Mouse (Mus musculus): ENCODE data around the gene Olfr535. TPM values are rescaled to one million over a fixed set of nuclear protein-coding genes. Genes with fewer than 3 reads are reported as not detected.

The Olfr535 gene
- polyA plus RNA-seq, 1 experiment from 2014 or later, result not detected

Other genes starting within 250 kb of the Olfr535 start
- gene 5830411N06Rik, start 236.9 kb upstream of the Olfr535 start, polyA plus RNA-seq (2014; fragmentation: Nextera tagmentation; extraction: Ambion mirVana), result not detected in 2 replicates
- gene Olfr525, start 163.4 kb upstream of the Olfr535 start, polyA plus RNA-seq (2014; fragmentation: Nextera tagmentation; extraction: Ambion mirVana), result not detected in 2 replicates
- gene Olfr527, start 150.2 kb upstream of the Olfr535 start, polyA plus RNA-seq (2014; fragmentation: Nextera tagmentation; extraction: Ambion mirVana), result not detected in 2 replicates
- not detected in 2 replicates for gene Olfr60, start 122.5 kb upstream of the Olfr535 start, polyA plus RNA-seq (2014; fragmentation: Nextera tagmentation; extraction: Ambion mirVana)
- gene Olfr530, start 107.9 kb upstream of the Olfr535 start, polyA plus RNA-seq (2014; fragmentation: Nextera tagmentation; extraction: Ambion mirVana), result not detected in 2 replicates
- not detected in 2 replicates for gene Olfr531, start 81.3 kb upstream of the Olfr535 start, polyA plus RNA-seq (2014; fragmentation: Nextera tagmentation; extraction: Ambion mirVana)
- gene Olfr532, start 62.6 kb upstream of the Olfr535 start, polyA plus RNA-seq (2014; fragmentation: Nextera tagmentation; extraction: Ambion mirVana), result not detected in 2 replicates
- gene Olfr533, start 20.8 kb upstream of the Olfr535 start, polyA plus RNA-seq (2014; fragmentation: Nextera tagmentation; extraction: Ambion mirVana), result not detected in 2 replicates
- gene Olfr536, start 23.2 kb downstream of the Olfr535 start, polyA plus RNA-seq (2014; fragmentation: Nextera tagmentation; extraction: Ambion mirVana), result not detected in 2 replicates
- gene Olfr538, start 83.7 kb downstream of the Olfr535 start, polyA plus RNA-seq (2014; fragmentation: Nextera tagmentation; extraction: Ambion mirVana), result not detected in 2 replicates
- gene Olfr46, start 117.1 kb downstream of the Olfr535 start, polyA plus RNA-seq (2014; fragmentation: Nextera tagmentation; extraction: Ambion mirVana), result 0.03 TPM in 1 of 2 replicates, not detected in the other
- not detected in 2 replicates for gene Olfr61, start 144.8 kb downstream of the Olfr535 start, polyA plus RNA-seq (2014; fragmentation: Nextera tagmentation; extraction: Ambion mirVana)
- gene Olfr53, start 162.2 kb downstream of the Olfr535 start, polyA plus RNA-seq (2014; fragmentation: Nextera tagmentation; extraction: Ambion mirVana), result not detected in 2 replicates
- 0.03 TPM in 1 of 2 replicates, not detected in the other for gene Olfr539, start 175.7 kb downstream of the Olfr535 start, polyA plus RNA-seq (2014; fragmentation: Nextera tagmentation; extraction: Ambion mirVana)
- not detected in 2 replicates for gene Olfr45, start 197.7 kb downstream of the Olfr535 start, polyA plus RNA-seq (2014; fragmentation: Nextera tagmentation; extraction: Ambion mirVana)
- gene Olfr541, start 213.1 kb downstream of the Olfr535 start, polyA plus RNA-seq (2014; fragmentation: Nextera tagmentation; extraction: Ambion mirVana), result not detected in 2 replicates

All from hindbrain, embryonic 14.5 days (tissue).